Mouse (Mus musculus): ENCODE measurements around the gene Orai2. TPM values are rescaled to one million over a fixed set of nuclear protein-coding genes. Genes with fewer than 3 reads are reported as not detected.
"Not testable (repeated sequence)": the region's sequence is repeated elsewhere in the genome, so short reads cannot be mapped to it uniquely, and the experiment has no call there.

Orai2 gene
- total RNA-seq, 2 experiments from 2014 or later = 0.82 to 1.2 TPM

DNA sequence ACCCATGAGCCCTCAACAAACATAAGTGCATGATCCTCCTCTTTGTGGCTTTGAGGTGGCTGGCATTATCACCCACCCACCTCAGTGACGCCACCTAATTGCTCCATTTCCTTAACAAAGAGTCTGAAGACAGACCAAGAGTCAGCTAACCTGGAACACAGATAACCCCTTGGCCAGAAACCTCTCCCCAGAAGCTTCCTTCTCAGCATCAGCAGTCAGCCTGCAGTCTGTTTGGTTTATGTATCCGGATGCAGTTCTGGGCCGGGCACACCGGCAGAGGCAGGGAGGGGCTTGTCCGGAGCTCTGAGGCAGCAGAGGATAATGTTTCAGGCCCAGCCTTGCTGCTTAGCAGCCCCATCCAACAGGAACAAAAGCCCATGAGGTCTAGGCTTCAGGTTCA lies 9.1 kb upstream of the Orai2 start:
- intact Hi-C loops (cut with DNase I) = no loop called here
- no peak for DNase-seq

GRCm38 (mm10) chr5:136173606-136174463 lies 3.3 kb upstream of the Orai2 start:
- DNase-seq = no peak
- intact Hi-C loops (cut with DNase I) = no loop called here

- intact Hi-C loops (cut with DNase I) = no loop called here
- DNase-seq = no peak
These were observed 2.4 kb upstream of the Orai2 start for GRCm38 (mm10) chr5:136172939-136173338.

GRCm38 (mm10) chr5:136171363-136172341 lies 1.1 kb upstream of the Orai2 start:
- intact Hi-C loops (cut with DNase I) = no loop called here
- DNase-seq = no peak

- intact Hi-C loops (cut with DNase I) = no loop called here
- no peak for DNase-seq
These were observed 644 bp downstream of the Orai2 start for GRCm38 (mm10) chr5:136169626-136170511.

DNA sequence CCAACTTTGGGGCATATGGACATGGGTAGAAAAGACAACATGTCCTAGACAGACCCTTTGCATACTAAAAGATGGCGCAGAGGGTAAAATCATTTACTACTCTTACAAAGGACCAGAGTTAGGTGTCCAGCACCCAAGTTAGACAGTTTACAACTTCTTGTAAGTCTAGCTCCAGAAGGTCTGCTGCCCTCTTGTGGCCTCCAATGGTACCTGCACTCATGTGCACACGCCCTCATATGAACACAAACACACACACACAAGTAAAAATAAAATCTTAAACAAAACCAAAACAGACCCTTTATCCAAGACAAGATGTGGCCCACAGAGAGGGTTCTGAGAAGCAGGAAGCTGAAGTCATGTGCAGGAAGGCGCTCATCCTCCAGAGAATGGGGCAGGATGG lies 2.4 kb downstream of the Orai2 start:
- DNase-seq = no peak
- intact Hi-C loops (cut with DNase I) = no loop called here

DNA sequence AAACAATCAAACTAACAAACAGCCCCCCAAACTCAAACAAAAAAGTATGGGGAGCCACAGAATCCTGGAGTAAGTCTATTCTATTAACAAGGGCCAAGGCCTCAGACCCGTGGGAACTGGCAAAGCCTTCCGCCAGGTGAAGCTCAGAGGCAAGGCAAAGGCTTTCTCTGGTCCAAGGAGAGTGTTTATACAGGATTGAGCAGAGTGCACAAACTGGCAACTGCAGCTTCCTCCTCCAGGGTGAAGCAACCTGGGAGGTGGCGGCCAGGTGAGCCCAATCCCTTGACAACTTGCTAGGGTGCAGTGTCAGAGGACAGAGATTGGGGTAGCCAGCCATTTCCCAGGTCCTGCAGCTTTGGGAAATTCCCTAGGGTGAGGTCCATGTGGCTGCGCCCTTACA lies 3.2 kb downstream of the Orai2 start:
- intact Hi-C loops (cut with DNase I) = no loop called here
- DNase-seq = no peak

DNA sequence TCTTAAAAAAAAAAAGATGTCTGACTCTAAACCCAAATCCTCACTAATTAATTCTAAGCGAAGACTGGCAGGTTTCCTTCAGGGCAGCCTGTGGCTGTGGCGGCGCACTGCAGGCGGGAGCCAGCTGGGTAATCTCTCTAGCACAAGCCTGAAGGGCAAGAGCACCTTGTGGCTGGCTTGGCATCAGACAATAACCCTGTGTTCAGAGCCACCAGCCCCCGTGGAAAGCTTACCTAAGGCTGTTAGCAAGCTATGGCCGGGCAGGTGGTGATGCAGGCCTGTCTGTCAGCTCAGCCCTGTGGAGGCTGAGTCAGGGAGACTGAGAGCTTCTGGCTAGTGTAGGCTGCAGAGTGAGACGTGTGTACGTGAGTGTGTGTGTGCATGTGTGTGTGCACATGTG lies 5.3 kb downstream of the Orai2 start:
- no peak for DNase-seq
- intact Hi-C loops (cut with DNase I) = loop anchor here (2.0 kb wide), 1 partner anchor 18 kb away; no protein-coding TSS in a partner anchor

GRCm38 (mm10) chr5:136163807-136164474 lies 6.6 kb downstream of the Orai2 start:
- intact Hi-C loops (cut with DNase I) = loop anchor here (2.0 kb wide), 1 partner anchor 17 kb away; no protein-coding TSS in a partner anchor
- DNase-seq = no peak

GRCm38 (mm10) chr5:136160084-136160483 lies 10.4 kb downstream of the Orai2 start:
- intact Hi-C loops (cut with DNase I) = not testable (repeated sequence)

GRCm38 (mm10) chr5:136155399-136155798 lies 15.1 kb downstream of the Orai2 start:
- intact Hi-C loops (cut with DNase I) = no loop called here
- peak in 1 of 2 experiments; percentile 44 for DNase-seq

More at GRCm38 (mm10) chr5:136160084-136160483, 10.4 kb downstream of the Orai2 start:
- peak; percentile 70 for DNase-seq

GRCm38 (mm10) chr5:136152365-136152764 lies 18.1 kb downstream of the Orai2 start:
- intact Hi-C loops (cut with DNase I) = no loop called here
- DNase-seq = no peak

DNA sequence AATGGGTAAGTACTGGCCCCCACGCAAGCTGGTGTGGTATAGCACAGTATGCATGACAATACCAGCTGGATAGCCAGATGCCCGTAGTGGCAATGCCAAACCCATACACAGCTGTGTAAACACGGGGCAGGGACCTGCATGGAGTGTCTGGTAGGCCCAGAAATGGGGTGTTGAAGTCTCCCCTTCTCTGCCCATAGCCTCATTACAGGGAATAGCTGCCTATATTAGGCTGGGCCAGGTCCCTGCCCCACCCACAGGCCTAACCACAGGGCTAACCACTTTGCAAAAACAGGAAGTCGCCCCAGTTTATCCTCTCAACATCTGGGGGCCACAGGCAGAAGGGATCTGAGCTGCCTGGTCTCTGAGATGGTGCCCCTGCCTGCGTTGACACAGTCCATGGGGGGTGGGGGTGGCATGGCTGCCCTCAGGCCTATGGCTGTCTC lies 21.4 kb downstream of the Orai2 start:
- DNase-seq; intact Hi-C loops (cut with DNase I): not testable (repeated sequence)

GRCm38 (mm10) chr5:136147704-136148103 lies 22.8 kb downstream of the Orai2 start:
- intact Hi-C loops (cut with DNase I) = loop anchor here (2.0 kb wide), 1 partner anchor 17 kb away; no protein-coding TSS in a partner anchor
- DNase-seq = no peak

DNA sequence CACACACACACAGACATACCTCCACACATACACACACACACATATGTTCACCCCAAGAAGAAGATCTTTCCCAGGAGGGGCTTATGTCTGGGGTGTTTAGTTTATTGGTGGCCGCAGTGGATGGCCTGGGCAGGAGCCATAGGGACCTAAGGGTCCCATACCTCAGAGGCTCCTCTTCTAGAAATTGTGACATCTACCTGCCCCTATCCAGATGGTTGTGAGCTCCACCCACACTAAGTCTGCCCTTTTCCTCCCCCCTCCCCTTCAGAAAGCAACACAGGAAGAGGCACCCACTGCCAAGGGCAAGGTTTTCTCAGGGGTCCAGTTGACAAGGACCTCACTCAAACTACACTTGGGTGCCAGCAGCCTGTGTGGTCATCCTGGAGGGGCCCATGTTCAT lies 23.6 kb downstream of the Orai2 start:
- intact Hi-C loops (cut with DNase I) = loop anchor here (2.0 kb wide), 1 partner anchor 18 kb away; no protein-coding TSS in a partner anchor
- no peak for DNase-seq

DNA sequence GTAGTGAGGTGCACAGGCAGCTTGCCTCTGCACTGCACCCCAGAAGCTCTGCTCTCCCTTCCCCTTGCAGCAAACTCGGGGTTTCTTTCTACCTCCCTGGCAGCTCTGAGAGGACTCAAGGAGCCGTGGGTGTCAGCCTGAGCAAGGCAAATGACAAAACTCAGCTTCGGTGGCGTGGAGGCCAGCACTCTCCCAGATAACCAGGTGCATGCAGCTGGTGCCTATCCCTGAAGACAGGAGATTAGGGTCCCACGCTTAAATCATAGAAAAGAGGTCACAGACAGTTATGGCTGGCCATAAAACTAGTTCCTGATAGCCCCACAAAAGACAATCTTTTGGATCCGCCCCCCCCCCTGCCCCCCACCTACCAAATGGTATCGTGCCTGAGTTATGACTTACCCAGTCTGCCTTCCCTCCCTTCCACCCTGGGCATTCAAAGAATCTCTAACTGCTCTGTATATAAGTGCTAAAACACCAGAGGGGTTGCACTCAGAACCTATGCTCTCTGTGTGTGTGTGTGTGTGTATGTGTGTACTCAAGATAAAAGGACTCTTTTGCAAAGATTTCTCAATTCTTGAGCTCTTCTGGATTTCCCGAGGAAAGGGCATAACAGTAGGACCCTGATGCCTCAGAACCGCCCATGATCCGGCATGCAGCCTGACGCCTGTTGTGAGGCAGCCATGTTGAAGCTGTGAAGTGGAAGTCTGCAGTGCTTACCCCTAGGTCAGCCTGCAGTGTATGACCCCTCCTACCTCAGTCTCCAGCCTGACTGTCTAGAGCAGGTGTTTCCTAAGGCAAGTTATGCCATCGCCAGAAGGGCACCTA lies 25.7 kb downstream of the Orai2 start:
- intact Hi-C loops (cut with DNase I) = no loop called here
- no peak for DNase-seq

- DNase-seq = no peak
- intact Hi-C loops (cut with DNase I) = no loop called here
These were observed 27.3 kb downstream of the Orai2 start for GRCm38 (mm10) chr5:136143161-136143755.

DNA sequence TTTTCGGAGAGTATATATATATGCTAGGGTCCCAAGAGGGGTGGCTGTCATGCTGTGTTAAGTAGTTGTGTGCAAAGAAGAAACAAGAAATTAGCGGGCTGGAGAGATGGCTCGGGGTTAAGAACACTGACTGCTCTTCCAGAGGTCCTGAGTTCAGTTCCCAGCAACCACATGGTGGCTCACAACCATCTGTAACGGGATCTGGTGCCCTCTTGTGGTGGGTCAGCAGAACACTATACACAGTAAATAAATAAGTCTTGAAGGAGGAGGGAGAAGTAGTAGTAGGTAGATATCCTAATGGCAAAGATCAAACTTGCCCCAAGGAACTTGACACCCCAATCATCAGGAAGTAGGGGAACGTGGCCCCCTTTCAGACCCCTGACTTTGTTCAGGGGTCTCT lies 27.8 kb downstream of the Orai2 start:
- no peak for DNase-seq
- intact Hi-C loops (cut with DNase I) = no loop called here
